Mouse (Mus musculus) G1E-ER4 (cell line): ENCODE measurements around the gene Tmem255b. TPM values are rescaled to one million over a fixed set of nuclear protein-coding genes. Genes with fewer than 3 reads are reported as not detected.

Source experiments
- GATA1 ChIP-seq: IDR thresholded peaks from one replicate; pipeline ENCODE4 v1.8.0; 2012; ENCODE audit warnings: low read length, inconsistent platforms
- polyA plus RNA-seq: library from polyadenylated mRNA; stranded (reverse); fragments of >175 nt; gene quantifications from 2 replicates; pipeline ENCODE4 v1.2.3, GENCODE M21; 2012

Gene Tmem255b
- not detected in 2 replicates for polyA plus RNA-seq

- TF ChIP-seq GATA1 = no peak
Observed at GRCm38 (mm10) chr8:13434889-13435288, at the start of gene Tmem255b. Gene Tmem255b (plus strand): TSS chr8:13435189.

- no peak for TF ChIP-seq GATA1
Observed at GRCm38 (mm10) chr8:13386366-13386765, 48.6 kb upstream of the Tmem255b start.

- no peak for TF ChIP-seq GATA1
Observed at GRCm38 (mm10) chr8:13387728-13388127, 47.3 kb upstream of the Tmem255b start.

GRCm38 (mm10) chr8:13388744-13389143, 46.2 kb upstream of the Tmem255b start:
- TF ChIP-seq GATA1 = no peak

GRCm38 (mm10) chr8:13393869-13394268, 41.1 kb upstream of the Tmem255b start:
- no peak for TF ChIP-seq GATA1

DNA sequence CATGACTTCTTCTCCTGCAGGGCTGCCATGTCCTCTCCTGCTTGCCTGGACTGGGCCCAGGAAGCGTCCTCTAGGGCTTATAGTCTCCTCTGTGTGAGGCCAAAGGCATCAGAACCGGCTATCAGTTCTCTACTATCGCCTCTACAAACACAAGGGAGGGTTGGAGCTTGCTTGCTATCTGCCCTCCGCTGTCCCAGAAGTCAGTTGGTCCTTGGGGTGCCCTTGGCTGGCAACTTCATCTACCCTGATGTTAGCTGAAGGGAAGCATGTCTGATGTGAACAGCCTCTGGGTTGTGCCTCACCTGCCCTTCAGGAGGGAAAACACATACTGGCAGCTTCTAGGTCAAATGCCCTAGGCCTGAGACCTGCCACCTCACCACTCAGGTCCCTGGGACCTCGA, 38.3 kb upstream of the Tmem255b start, which contains the start of gene Atp4b:
Atp4b (minus strand) TSS at position 101 of the 400 bp plus-strand sequence.
- TF ChIP-seq GATA1 = no peak

- TF ChIP-seq GATA1 = no peak
Observed at GRCm38 (mm10) chr8:13403517-13403916, 31.5 kb upstream of the Tmem255b start.

- no peak for TF ChIP-seq GATA1
Observed at GRCm38 (mm10) chr8:13404666-13405131, 30.3 kb upstream of the Tmem255b start, which contains the start of gene Grk1. Gene Grk1 (plus strand): TSS chr8:13405081.

DNA sequence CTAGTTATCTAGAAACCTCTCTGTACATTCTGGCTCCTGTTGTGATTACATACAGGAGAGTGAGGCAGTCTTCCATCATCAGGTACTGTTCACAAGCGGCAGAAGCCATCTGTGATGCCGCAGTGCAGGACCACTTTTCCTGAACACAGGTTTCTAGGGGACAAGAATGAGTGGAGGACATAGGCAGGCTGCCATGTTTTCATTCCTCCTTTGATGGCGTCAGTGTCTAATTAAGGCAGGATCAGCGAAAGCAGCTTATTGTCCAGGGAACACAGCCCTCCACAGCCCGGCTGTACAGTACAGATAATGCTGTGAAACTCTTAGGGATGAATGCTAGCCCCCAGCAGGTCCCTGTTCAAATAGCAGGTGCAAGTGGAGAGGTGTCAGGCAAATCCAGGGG, 29.0 kb upstream of the Tmem255b start:
- TF ChIP-seq GATA1 = no peak

- TF ChIP-seq GATA1 = no peak
Observed at GRCm38 (mm10) chr8:13411597-13411996, 23.4 kb upstream of the Tmem255b start.

GRCm38 (mm10) chr8:13412891-13413558, 22.0 kb upstream of the Tmem255b start:
- no peak for TF ChIP-seq GATA1

- no peak for TF ChIP-seq GATA1
Observed at GRCm38 (mm10) chr8:13413823-13414390, 21.1 kb upstream of the Tmem255b start.

DNA sequence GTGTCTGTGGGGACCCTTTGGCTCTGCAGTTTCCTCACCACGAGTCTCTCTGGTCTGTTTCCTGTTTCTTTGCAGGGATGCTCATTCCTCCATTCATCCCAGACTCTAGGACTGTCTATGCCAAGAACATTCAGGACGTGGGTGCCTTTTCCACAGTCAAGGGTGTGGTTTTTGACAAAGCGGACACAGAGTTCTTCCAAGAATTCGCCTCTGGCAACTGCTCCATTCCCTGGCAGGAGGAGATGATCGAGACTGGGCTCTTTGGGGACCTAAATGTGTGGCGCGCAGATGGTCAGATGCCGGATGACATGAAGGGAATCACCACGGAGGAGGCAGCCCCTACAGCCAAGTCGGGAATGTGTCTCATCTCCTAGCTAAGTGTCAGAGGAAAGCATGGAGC, 19.1 kb upstream of the Tmem255b start:
- TF ChIP-seq GATA1 = no peak

DNA sequence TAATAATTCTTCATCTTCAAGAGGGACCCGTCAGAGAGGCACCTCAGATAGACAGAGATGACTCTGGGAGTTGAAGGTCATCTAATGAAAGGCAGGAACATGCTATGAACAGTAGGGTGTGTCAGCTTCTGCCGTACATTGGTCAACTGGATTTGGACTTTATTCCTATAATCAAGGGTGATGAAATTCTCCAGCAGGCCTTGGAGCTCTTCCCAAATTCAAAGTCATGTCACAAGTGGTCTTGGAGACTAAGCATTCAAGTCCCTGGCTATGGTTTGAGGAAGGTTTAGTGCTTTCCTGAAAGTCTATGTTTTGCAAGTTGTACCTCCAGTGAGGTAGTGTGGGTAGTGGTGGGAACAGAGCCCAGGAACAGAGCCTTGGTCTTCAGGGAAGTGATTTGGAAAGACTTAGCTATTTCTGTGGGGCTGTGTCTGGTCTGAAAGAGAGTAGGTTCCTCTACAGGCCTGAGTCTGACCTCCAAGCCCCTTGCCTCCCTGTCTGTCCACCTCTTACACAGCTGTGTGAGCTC, 15.8 kb upstream of the Tmem255b start:
- no peak for TF ChIP-seq GATA1

- TF ChIP-seq GATA1 = no peak
Observed at GRCm38 (mm10) chr8:13420970-13421369, 14.0 kb upstream of the Tmem255b start.

GRCm38 (mm10) chr8:13427351-13427750, 7.6 kb upstream of the Tmem255b start:
- TF ChIP-seq GATA1 = no peak

- TF ChIP-seq GATA1 = no peak
Observed at GRCm38 (mm10) chr8:13428156-13428555, 6.8 kb upstream of the Tmem255b start.
